Mouse (Mus musculus) mouse embryonic stem cell (cell line): ENCODE data around the gene Dntt.

Source experiments
- in situ Hi-C, 2 experiments: fragments of 300-500 bp; cut with MboI; formaldehyde crosslinking; loops; 1 replicate in 1 of 2; 3 replicates in 1 of 2; pipeline ENCODE4 v1.14.3; 2019 to 2020; ENCODE audit warnings: low sequenced_read_pairs in 2 of 2, low pct_unique_long_range_greater_than_20kb in 1 of 2, mixed read lengths in 1 of 2; ENCODE audit not compliant: unreplicated experiment in 1 of 2

Dntt gene

GRCm38 (mm10) chr19:41029219-41029618 lies at the start of gene Dntt:
TSS of gene Dntt (plus strand) at chr19:41029275.
- in situ Hi-C loops = no loop called here

GRCm38 (mm10) chr19:40980671-40981070 lies 48.4 kb upstream of the Dntt start:
- in situ Hi-C loops = no loop called here

GRCm38 (mm10) chr19:40984536-40984935 lies 44.5 kb upstream of the Dntt start:
- in situ Hi-C loops = no loop called here

- in situ Hi-C loops = no loop called here
These were observed 40.2 kb upstream of the Dntt start for GRCm38 (mm10) chr19:40988856-40989255.

GRCm38 (mm10) chr19:40989961-40990600 lies 39.0 kb upstream of the Dntt start:
- in situ Hi-C loops = no loop called here

GRCm38 (mm10) chr19:40990781-40991343 lies 38.2 kb upstream of the Dntt start:
- in situ Hi-C loops = no loop called here

- in situ Hi-C loops = no loop called here
These were observed 37.4 kb upstream of the Dntt start for GRCm38 (mm10) chr19:40991626-40992025.

GRCm38 (mm10) chr19:40992096-40992495 lies 37.0 kb upstream of the Dntt start:
- in situ Hi-C loops = no loop called here

- in situ Hi-C loops = no loop called here
These were observed 36.5 kb upstream of the Dntt start for GRCm38 (mm10) chr19:40992517-40993044.

GRCm38 (mm10) chr19:40993356-40993755 lies 35.7 kb upstream of the Dntt start:
- in situ Hi-C loops = no loop called here

GRCm38 (mm10) chr19:40994057-40994585 lies 35.0 kb upstream of the Dntt start, which contains the start of gene Blnk:
TSS of gene Blnk (minus strand) at chr19:40994535.
- in situ Hi-C loops = no loop called here

GRCm38 (mm10) chr19:40994911-40995310 lies 34.2 kb upstream of the Dntt start:
- in situ Hi-C loops = no loop called here

GRCm38 (mm10) chr19:40995449-40996401 lies 33.4 kb upstream of the Dntt start:
- in situ Hi-C loops = no loop called here

GRCm38 (mm10) chr19:40996722-40997121 lies 32.4 kb upstream of the Dntt start:
- in situ Hi-C loops = no loop called here

GRCm38 (mm10) chr19:40998469-40999170 lies 30.5 kb upstream of the Dntt start:
- in situ Hi-C loops = no loop called here

- in situ Hi-C loops = no loop called here
These were observed 29.5 kb upstream of the Dntt start for GRCm38 (mm10) chr19:40999569-40999968.

- in situ Hi-C loops = loop anchor here in 1 of 2 experiments (25.0 kb wide), 1 partner anchor 242 kb away; no protein-coding TSS in a partner anchor
These were observed 25.3 kb upstream of the Dntt start for GRCm38 (mm10) chr19:41003694-41004315.

- in situ Hi-C loops = loop anchor here in 1 of 2 experiments (25.0 kb wide), 1 partner anchor 244 kb away; no protein-coding TSS in a partner anchor
These were observed 22.5 kb upstream of the Dntt start for GRCm38 (mm10) chr19:41006621-41007020.
